Mouse (Mus musculus) embryonic facial prominence, embryonic 14.5 days (tissue): ENCODE measurements at regions not wholly inside any gene's neighbourhood (a gene's known extent, or its start where the extent isn't known, plus 50 kb on each side); places are given as distances from the start of the nearest gene placed in this dataset.
"Not testable (repeated sequence)": the region's sequence is repeated elsewhere in the genome, so short reads cannot be mapped to it uniquely, and the experiment has no call there.

ENCODE experiments used
- ATAC-seq: fragments of 200-750 bp; cut with Nextera tagmentation; 2 replicates; pipeline ENCODE4 v1.8.0; 2017; ENCODE audit warnings: low read depth, moderate number of reproducible peaks, moderate TSS enrichment
- DNase-seq: peaks from one replicate; pipeline ENCODE4 v3.0.0-alpha.2; 2015; ENCODE audit warnings: low spot score
- H3K27ac ChIP-seq: fragments of 300-500 bp; sonication (generic); replicated peaks from 2 replicates; pipeline ENCODE4 v1.5.1; 2014; ENCODE audit warnings: low read depth, mild to moderate bottlenecking, low read length, moderate library complexity
- H3K27me3 ChIP-seq: fragments of 300-500 bp; sonication (generic); replicated peaks from 2 replicates; pipeline ENCODE4 v1.6.1; 2014; ENCODE audit warnings: low read length; ENCODE audit not compliant: control insufficient read depth, insufficient read depth
- H3K36me3 ChIP-seq: fragments of 300-500 bp; sonication (generic); 2 replicates; pipeline ENCODE4 v1.6.1; 2014; ENCODE audit warnings: low read length, mixed read lengths; ENCODE audit not compliant: control insufficient read depth, insufficient read depth
- H3K4me1 ChIP-seq: fragments of 300-500 bp; sonication (generic); 2 replicates; pipeline ENCODE4 v1.6.1; 2014; ENCODE audit warnings: antibody characterized with exemption, low read length; ENCODE audit not compliant: control insufficient read depth, insufficient read depth
- H3K4me2 ChIP-seq: fragments of 300-500 bp; sonication (generic); 2 replicates; pipeline ENCODE4 v1.6.1; 2014; ENCODE audit warnings: low read depth, mild to moderate bottlenecking, low read length, moderate library complexity, mixed read lengths
- H3K4me3 ChIP-seq: fragments of 300-500 bp; sonication (generic); 2 replicates; pipeline ENCODE4 v1.5.1; 2014; ENCODE audit warnings: low read depth, mild to moderate bottlenecking, low read length
- H3K9ac ChIP-seq: fragments of 300-500 bp; sonication (generic); 2 replicates; pipeline ENCODE4 v1.6.1; 2014; ENCODE audit warnings: low read depth, mild to moderate bottlenecking, low read length, moderate library complexity, mixed read lengths
- H3K9me3 ChIP-seq: fragments of 300-500 bp; sonication (generic); 2 replicates; pipeline ENCODE4 v1.6.1; 2016; ENCODE audit warnings: low read length; ENCODE audit not compliant: control insufficient read depth
- WGBS: fragments of 180-500 bp; shearing (Covaris S2); extraction: QIAGEN DNeasy Blood & Tissue Kit; methylation state at CpG from one replicate; pipeline ENCODE4 v1.1.7; 2014; 5-methylcytosine and 5-hydroxymethylcytosine counted together

GRCm38 (mm10) chr12:49084505-49084904 lies 298.0 kb upstream of the Foxg1 start:
- DNase-seq (no peak), ATAC-seq (no peak)
- no peaks in the 10 kb centered on the region for H3K36me3 ChIP-seq
- H3K4me3 ChIP-seq, result no peak overlapping the region
- no peaks in the 10 kb centered on the region for H3K9me3 ChIP-seq
- H3K27me3 ChIP-seq, result no peaks in the 10 kb centered on the region
- no peak overlapping the region for H3K27ac ChIP-seq
- H3K4me2 ChIP-seq, result no peak overlapping the region
- no peak overlapping the region for H3K9ac ChIP-seq
- H3K4me1 ChIP-seq, result no peaks in the 10 kb centered on the region

GRCm38 (mm10) chr12:49086076-49086475 lies 296.4 kb upstream of the Foxg1 start:
- no peaks in the 10 kb centered on the region for H3K27me3 ChIP-seq
- DNase-seq (no peak), ATAC-seq (no peak)
- no peaks in the 10 kb centered on the region for H3K36me3 ChIP-seq
- no peak overlapping the region for H3K9ac ChIP-seq
- no peak overlapping the region for H3K4me3 ChIP-seq
- H3K4me1 ChIP-seq, result no peaks in the 10 kb centered on the region
- 66% methylated on average over 2 of the region's 2 CpGs for WGBS
- no peaks in the 10 kb centered on the region for H3K9me3 ChIP-seq
- no peak overlapping the region for H3K27ac ChIP-seq
- H3K4me2 ChIP-seq, result no peak overlapping the region

- Histone ChIP-seq H3K4me3 (no peak overlapping the region), H3K27ac (no peak overlapping the region), H3K9me3 (no peaks in the 10 kb centered on the region), H3K27me3 (no peaks in the 10 kb centered on the region), H3K4me1 (no peaks in the 10 kb centered on the region), H3K9ac (no peak overlapping the region), H3K4me2 (no peak overlapping the region), H3K36me3 (no peaks in the 10 kb centered on the region)
- 32% methylated on average over 1 of the region's 1 CpGs for WGBS
- ATAC-seq (peak; percentile 70; the same call in 1 of the 2 replicates), DNase-seq (peak; percentile 68)
Observed at GRCm38 (mm10) chr12:49090177-49090576, 292.3 kb upstream of the Foxg1 start.

GRCm38 (mm10) chr12:49105931-49106330 lies 276.5 kb upstream of the Foxg1 start:
- Histone ChIP-seq H3K9me3 (no peaks in the 10 kb centered on the region), H3K4me1 (no peaks in the 10 kb centered on the region), H3K27me3 (no peaks in the 10 kb centered on the region), H3K9ac (no peak overlapping the region), H3K36me3 (no peaks in the 10 kb centered on the region), H3K4me2 (no peak overlapping the region), H3K27ac (no peak overlapping the region), H3K4me3 (no peak overlapping the region)
- no peak for ATAC-seq
- no peak for DNase-seq
- 66% methylated on average over 4 of the region's 4 CpGs for WGBS

GRCm38 (mm10) chr12:49106399-49107382 lies 275.8 kb upstream of the Foxg1 start:
- 49% methylated on average over 7 of the region's 7 CpGs for WGBS
- Histone ChIP-seq H3K36me3 (no peaks in the 10 kb centered on the region), H3K9ac (no peak overlapping the region), H3K4me1 (no peaks in the 10 kb centered on the region), H3K27me3 (no peaks in the 10 kb centered on the region), H3K4me3 (no peak overlapping the region), H3K27ac (no peak overlapping the region), H3K4me2 (no peak overlapping the region), H3K9me3 (no peaks in the 10 kb centered on the region)
- DNase-seq (peak; percentile 12), ATAC-seq (no peak)

- WGBS, result 78% methylated on average over 10 of the region's 10 CpGs
- no peak overlapping the region for H3K4me3 ChIP-seq
- no peak for ATAC-seq
Observed at GRCm38 (mm10) chr12:49107415-49108148, 274.9 kb upstream of the Foxg1 start.

GRCm38 (mm10) chr12:49131093-49131492 lies 251.4 kb upstream of the Foxg1 start:
- not testable (repeated sequence) for H3K4me3 ChIP-seq, H3K27me3 ChIP-seq, H3K9me3 ChIP-seq, ATAC-seq, H3K36me3 ChIP-seq, DNase-seq, H3K4me1 ChIP-seq, H3K27ac ChIP-seq, H3K9ac ChIP-seq, H3K4me2 ChIP-seq
- 78% methylated on average over 2 of the region's 7 CpGs for WGBS

More at GRCm38 (mm10) chr12:49107415-49108148, 274.9 kb upstream of the Foxg1 start:
- Histone ChIP-seq H3K4me2 (no peak overlapping the region), H3K4me1 (no peaks in the 10 kb centered on the region), H3K9me3 (no peaks in the 10 kb centered on the region), H3K27ac (no peak overlapping the region), H3K9ac (no peak overlapping the region), H3K27me3 (no peaks in the 10 kb centered on the region), H3K36me3 (no peaks in the 10 kb centered on the region)
- DNase-seq, result no peak

- H3K4me3 ChIP-seq, result no peak overlapping the region
- no peak overlapping the region for H3K27ac ChIP-seq
- H3K9me3 ChIP-seq, result no peaks in the 10 kb centered on the region
- no peak overlapping the region for H3K9ac ChIP-seq
- no peaks in the 10 kb centered on the region for H3K27me3 ChIP-seq
- no peak for ATAC-seq
- H3K36me3 ChIP-seq, result no peaks in the 10 kb centered on the region
- WGBS, result 51% methylated on average over 5 of the region's 5 CpGs
- H3K4me1 ChIP-seq, result no peaks in the 10 kb centered on the region
- no peak overlapping the region for H3K4me2 ChIP-seq
- peak; percentile 16 for DNase-seq
Observed at GRCm38 (mm10) chr12:49170097-49170496, 212.4 kb upstream of the Foxg1 start.
